Mouse (Mus musculus): ENCODE measurements around the gene Herc2. TPM values are rescaled to one million over a fixed set of nuclear protein-coding genes. Genes with fewer than 3 reads are reported as not detected.

Herc2 gene
- polyA plus RNA-seq, 1 experiment, result 19.4 TPM

DNA sequence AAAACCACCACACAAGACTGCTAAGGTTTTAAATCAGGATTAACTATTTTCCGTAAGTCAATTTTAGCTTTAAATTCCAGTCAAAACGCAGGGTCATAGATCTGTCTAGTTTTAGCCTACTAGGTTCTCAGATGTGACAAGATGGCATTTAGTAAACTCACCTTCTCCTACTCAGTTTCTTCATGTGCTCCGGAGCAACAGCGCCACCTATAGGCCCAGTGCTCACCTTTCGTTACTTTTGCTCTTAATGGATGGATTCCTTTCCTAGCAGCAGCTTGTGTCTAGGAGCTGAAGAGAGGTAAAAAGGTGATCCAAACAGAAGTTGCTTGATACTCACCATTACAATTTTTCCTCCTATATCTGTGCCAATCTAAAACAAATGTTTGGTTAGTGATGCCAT lies 7.6 kb upstream of the Herc2 start:
- Histone ChIP-seq H3K36me3 (ENCODE audit: control insufficient read depth, insufficient read depth, low read length) (no peaks in the 10 kb centered on the region), H3K4me1 (ENCODE audit: control insufficient read depth, insufficient read depth, insufficient read length) (no peaks in the 10 kb centered on the region), H3K27me3 (ENCODE audit: control insufficient read depth, insufficient read depth, low read length) (no peaks in the 10 kb centered on the region), H3K4me3 (ENCODE audit: extremely low read depth, insufficient read depth, insufficient read length) (no peak overlapping the region), H3K27ac (ENCODE audit: insufficient read depth, low read length) (no peak overlapping the region)
- TF ChIP-seq CTCF (IDR thresholded peaks at IDR 0.05; ENCODE audit: extremely low read depth, insufficient read depth, insufficient read length, insufficient replicate concordance), result peak; percentile 80; the same call in 1 of the 2 replicates
- no peak for TF ChIP-seq POLR2A (IDR thresholded peaks at IDR 0.05; ENCODE audit: low read depth, low read length)
- DNase-seq (ENCODE audit: low read depth in 1 of 2, low spot score in 2 of 2), result peak; percentile 49 to 67
- 23% methylated on average over 5 of the region's 5 CpGs for WGBS

- Histone ChIP-seq H3K36me3 (ENCODE audit: control insufficient read depth, insufficient read depth, low read length) (no peaks in the 10 kb centered on the region), H3K4me1 (ENCODE audit: control insufficient read depth, insufficient read depth, insufficient read length) (no peaks in the 10 kb centered on the region), H3K27me3 (ENCODE audit: control insufficient read depth, insufficient read depth, low read length) (no peaks in the 10 kb centered on the region), H3K27ac (ENCODE audit: insufficient read depth, low read length) (no peak overlapping the region), H3K4me3 (ENCODE audit: extremely low read depth, insufficient read depth, insufficient read length) (no peak overlapping the region)
- TF ChIP-seq CTCF (IDR thresholded peaks at IDR 0.05; ENCODE audit: extremely low read depth, insufficient read depth, insufficient read length, insufficient replicate concordance), result no peak
- no peak for TF ChIP-seq POLR2A (IDR thresholded peaks at IDR 0.05; ENCODE audit: low read depth, low read length)
- WGBS, result 68% methylated on average over 4 of the region's 4 CpGs
- no peak for DNase-seq (ENCODE audit: low read depth in 1 of 2, low spot score in 2 of 2)
Observed at GRCm38 (mm10) chr7:56043577-56044266, 6.3 kb upstream of the Herc2 start.

- TF ChIP-seq POLR2A (IDR thresholded peaks at IDR 0.05; ENCODE audit: low read depth, low read length) (no peak), CTCF (IDR thresholded peaks at IDR 0.05; ENCODE audit: extremely low read depth, insufficient read depth, insufficient read length, insufficient replicate concordance) (no peak)
- no peak for DNase-seq (ENCODE audit: low read depth in 1 of 2, low spot score in 2 of 2)
- no peaks in the 10 kb centered on the region for H3K4me1 ChIP-seq (ENCODE audit: control insufficient read depth, insufficient read depth, insufficient read length)
- no peaks in the 10 kb centered on the region for H3K36me3 ChIP-seq (ENCODE audit: control insufficient read depth, insufficient read depth, low read length)
- WGBS, result 86% methylated on average over 3 of the region's 3 CpGs
- H3K4me3 ChIP-seq (ENCODE audit: extremely low read depth, insufficient read depth, insufficient read length), result no peak overlapping the region
- no peaks in the 10 kb centered on the region for H3K27me3 ChIP-seq (ENCODE audit: control insufficient read depth, insufficient read depth, low read length)
- no peak overlapping the region for H3K27ac ChIP-seq (ENCODE audit: insufficient read depth, low read length)
Observed at GRCm38 (mm10) chr7:56044267-56044629, 5.7 kb upstream of the Herc2 start.

GRCm38 (mm10) chr7:56047178-56047577 lies 2.8 kb upstream of the Herc2 start:
- TF ChIP-seq POLR2A (IDR thresholded peaks at IDR 0.05; ENCODE audit: low read depth, low read length) (no peak), CTCF (IDR thresholded peaks at IDR 0.05; ENCODE audit: extremely low read depth, insufficient read depth, insufficient read length, insufficient replicate concordance) (no peak)
- Histone ChIP-seq H3K27me3 (ENCODE audit: control insufficient read depth, insufficient read depth, low read length) (no peaks in the 10 kb centered on the region), H3K4me3 (ENCODE audit: extremely low read depth, insufficient read depth, insufficient read length) (no peak overlapping the region), H3K36me3 (ENCODE audit: control insufficient read depth, insufficient read depth, low read length) (no peaks in the 10 kb centered on the region), H3K27ac (ENCODE audit: insufficient read depth, low read length) (no peak overlapping the region), H3K4me1 (ENCODE audit: control insufficient read depth, insufficient read depth, insufficient read length) (no peaks in the 10 kb centered on the region; the same call in 1 of the 2 replicates)
- WGBS, result 90% methylated on average over 1 of the region's 1 CpGs
- DNase-seq (ENCODE audit: low read depth in 1 of 2, low spot score in 2 of 2), result no peak

DNA sequence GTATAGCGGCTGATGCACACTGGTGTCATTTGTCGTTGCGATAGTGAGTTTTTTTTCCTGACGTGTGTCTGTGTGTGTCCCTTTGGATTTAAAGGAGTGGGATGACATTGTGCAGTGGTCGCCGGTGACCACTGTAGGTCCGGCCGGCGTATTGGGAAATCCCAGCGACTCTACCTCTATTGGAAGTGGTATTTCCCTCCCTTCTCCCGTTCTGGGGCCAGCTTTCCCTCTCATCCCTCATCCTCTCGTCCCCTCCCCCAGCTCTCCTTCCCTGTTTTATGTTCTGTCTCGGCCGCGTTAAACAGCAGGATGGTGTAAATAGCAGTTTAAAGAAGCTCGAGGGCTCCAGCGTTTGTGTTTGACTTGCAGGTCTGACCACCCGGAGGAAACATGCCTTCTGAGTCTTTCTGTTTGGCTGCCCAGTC lies 503 bp downstream of the Herc2 start:
- H3K36me3 ChIP-seq (ENCODE audit: control insufficient read depth, insufficient read depth, low read length), result peaks cover 1% of the 10 kb centered on the region
- peak overlapping the region; percentile 66 for H3K4me3 ChIP-seq (ENCODE audit: extremely low read depth, insufficient read depth, insufficient read length)
- H3K4me1 ChIP-seq (ENCODE audit: control insufficient read depth, insufficient read depth, insufficient read length), result no peaks in the 10 kb centered on the region; the same call in 1 of the 2 replicates
- peak overlapping the region; percentile 68 for H3K27ac ChIP-seq (ENCODE audit: insufficient read depth, low read length)
- WGBS, result under 1% methylated on average over 18 of the region's 18 CpGs
- H3K27me3 ChIP-seq (ENCODE audit: control insufficient read depth, insufficient read depth, low read length), result no peaks in the 10 kb centered on the region
- DNase-seq (ENCODE audit: low read depth in 1 of 2, low spot score in 2 of 2), result no peak
- TF ChIP-seq CTCF (IDR thresholded peaks at IDR 0.05; ENCODE audit: extremely low read depth, insufficient read depth, insufficient read length, insufficient replicate concordance) (no peak), POLR2A (IDR thresholded peaks at IDR 0.05; ENCODE audit: low read depth, low read length) (no peak)

- Histone ChIP-seq H3K27me3 (ENCODE audit: control insufficient read depth, insufficient read depth, low read length) (no peaks in the 10 kb centered on the region), H3K27ac (ENCODE audit: insufficient read depth, low read length) (no peak overlapping the region), H3K36me3 (ENCODE audit: control insufficient read depth, insufficient read depth, low read length) (peaks cover 9% of the 10 kb centered on the region), H3K4me3 (ENCODE audit: extremely low read depth, insufficient read depth, insufficient read length) (no peak overlapping the region), H3K4me1 (ENCODE audit: control insufficient read depth, insufficient read depth, insufficient read length) (no peaks in the 10 kb centered on the region; the same call in none of the 2 replicates)
- no peak for DNase-seq (ENCODE audit: low read depth in 1 of 2, low spot score in 2 of 2)
- no peak for TF ChIP-seq CTCF (IDR thresholded peaks at IDR 0.05; ENCODE audit: extremely low read depth, insufficient read depth, insufficient read length, insufficient replicate concordance)
- no peak for TF ChIP-seq POLR2A (IDR thresholded peaks at IDR 0.05; ENCODE audit: low read depth, low read length)
Observed at GRCm38 (mm10) chr7:56052996-56053395, 3.0 kb downstream of the Herc2 start.

- no peaks in the 10 kb centered on the region; the same call in none of the 2 replicates for H3K4me1 ChIP-seq (ENCODE audit: control insufficient read depth, insufficient read depth, insufficient read length)
- H3K36me3 ChIP-seq (ENCODE audit: control insufficient read depth, insufficient read depth, low read length), result peaks cover 9% of the 10 kb centered on the region
- H3K27ac ChIP-seq (ENCODE audit: insufficient read depth, low read length), result no peak overlapping the region
- TF ChIP-seq CTCF (IDR thresholded peaks at IDR 0.05; ENCODE audit: extremely low read depth, insufficient read depth, insufficient read length, insufficient replicate concordance) (no peak), POLR2A (IDR thresholded peaks at IDR 0.05; ENCODE audit: low read depth, low read length) (no peak)
- DNase-seq (ENCODE audit: low read depth in 1 of 2, low spot score in 2 of 2), result no peak
- no peaks in the 10 kb centered on the region for H3K27me3 ChIP-seq (ENCODE audit: control insufficient read depth, insufficient read depth, low read length)
- 89% methylated on average over 3 of the region's 3 CpGs for WGBS
- H3K4me3 ChIP-seq (ENCODE audit: extremely low read depth, insufficient read depth, insufficient read length), result no peak overlapping the region
Observed at GRCm38 (mm10) chr7:56055338-56055737, 5.3 kb downstream of the Herc2 start.

All from spleen, adult 2 months (tissue).